Mouse (Mus musculus) thymus, adult 2 months (tissue): Measurements from ENCODE around the gene Arf4. TPM values are rescaled to one million over a fixed set of nuclear protein-coding genes. Genes with fewer than 3 reads are reported as not detected.
A peak's percentile ranks its signal among the peaks of the same experiment; 100 is the strongest.

Experiments used
- DNase-seq: peaks from one replicate; pipeline ENCODE4 v3.0.0; 2021
- H3K27ac ChIP-seq: fragments of 200-500 bp; 2 replicates; pipeline ENCODE4 v1.5.1; 2012; ENCODE audit warnings: low read length, control low read depth; ENCODE audit not compliant: control insufficient read depth, insufficient read depth
- H3K27me3 ChIP-seq: fragments of 200-500 bp; 2 replicates; pipeline ENCODE4 v1.6.1; 2012; ENCODE audit warnings: mild to moderate bottlenecking, low read length, moderate library complexity, mixed read lengths; ENCODE audit not compliant: control insufficient read depth, insufficient read depth
- H3K36me3 ChIP-seq: fragments of 200-500 bp; 2 replicates; pipeline ENCODE4 v1.6.1; 2012; ENCODE audit warnings: mild to moderate bottlenecking, low read length, moderate library complexity; ENCODE audit not compliant: control insufficient read depth, insufficient read depth
- H3K4me1 ChIP-seq: fragments of 200-500 bp; replicated peaks from 2 replicates; pipeline ENCODE4 v1.6.1; 2012; ENCODE audit warnings: low read length; ENCODE audit not compliant: control insufficient read depth, insufficient read depth
- H3K4me3 ChIP-seq: fragments of 200-500 bp; 2 replicates; pipeline ENCODE4 v1.5.1; 2012; ENCODE audit warnings: mild to moderate bottlenecking, low read length, control low read depth, moderate library complexity; ENCODE audit not compliant: control insufficient read depth, insufficient read depth
- CTCF ChIP-seq: fragments of 200-500 bp; IDR thresholded peaks from 2 replicates; pipeline ENCODE4 v1.5.1; 2012; ENCODE audit warnings: mild to moderate bottlenecking, control low read depth, low read length, moderate library complexity, borderline replicate concordance; ENCODE audit not compliant: control insufficient read depth, poor library complexity, insufficient read depth; ENCODE audit errors: extremely low read depth
- POLR2A ChIP-seq: fragments of 200-500 bp; IDR thresholded peaks from 2 replicates; pipeline ENCODE4 v1.6.1; 2012; ENCODE audit warnings: mild to moderate bottlenecking, low read length, control low read depth, moderate library complexity; ENCODE audit not compliant: control insufficient read depth, poor library complexity, insufficient read depth; ENCODE audit errors: extremely low read depth
- WGBS: fragments of 180-500 bp; shearing (Covaris S2); methylation state at CpG from one replicate; pipeline ENCODE4 v1.1.7; 2018; 5-methylcytosine and 5-hydroxymethylcytosine counted together
- polyA plus RNA-seq: library from polyadenylated mRNA; depleted of rRNA; stranded (reverse); fragments of >200 nt; gene quantifications from 2 replicates; pipeline ENCODE4 v1.2.3, GENCODE M21; 2012

Gene Arf4
- polyA plus RNA-seq, 1 experiment = 134 TPM

DNA sequence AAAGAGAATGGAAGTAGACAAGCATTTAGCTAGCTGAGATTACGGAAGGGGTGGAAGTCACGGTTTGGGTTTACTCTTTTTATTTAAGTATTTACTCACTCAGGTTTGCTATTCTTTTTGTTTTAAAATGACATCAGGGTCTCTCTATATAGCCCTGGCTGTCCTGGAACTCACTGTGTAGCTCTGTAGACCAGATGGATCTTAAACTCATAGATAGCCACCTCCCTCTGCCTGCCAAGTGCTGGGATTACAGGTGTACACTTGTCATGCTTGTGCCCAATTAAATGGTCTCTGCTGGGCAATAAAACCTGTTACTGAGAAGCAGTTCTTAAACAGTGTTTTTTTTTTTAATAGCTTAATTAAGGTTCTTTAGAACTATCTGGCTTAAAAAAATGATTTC is 2.1 kb downstream of the Arf4 start:
- WGBS = 53% methylated on average over 2 of the region's 2 CpGs
- H3K27ac ChIP-seq = no peak overlapping the region
- no peak overlapping the region for H3K4me3 ChIP-seq
- peaks cover 3% of the 10 kb centered on the region; the same call in 1 of the 2 replicates for H3K4me1 ChIP-seq
- H3K27me3 ChIP-seq = no peaks in the 10 kb centered on the region
- no peaks in the 10 kb centered on the region for H3K36me3 ChIP-seq
- DNase-seq = no peak
- no peak for TF ChIP-seq POLR2A
- no peak for TF ChIP-seq CTCF

DNA sequence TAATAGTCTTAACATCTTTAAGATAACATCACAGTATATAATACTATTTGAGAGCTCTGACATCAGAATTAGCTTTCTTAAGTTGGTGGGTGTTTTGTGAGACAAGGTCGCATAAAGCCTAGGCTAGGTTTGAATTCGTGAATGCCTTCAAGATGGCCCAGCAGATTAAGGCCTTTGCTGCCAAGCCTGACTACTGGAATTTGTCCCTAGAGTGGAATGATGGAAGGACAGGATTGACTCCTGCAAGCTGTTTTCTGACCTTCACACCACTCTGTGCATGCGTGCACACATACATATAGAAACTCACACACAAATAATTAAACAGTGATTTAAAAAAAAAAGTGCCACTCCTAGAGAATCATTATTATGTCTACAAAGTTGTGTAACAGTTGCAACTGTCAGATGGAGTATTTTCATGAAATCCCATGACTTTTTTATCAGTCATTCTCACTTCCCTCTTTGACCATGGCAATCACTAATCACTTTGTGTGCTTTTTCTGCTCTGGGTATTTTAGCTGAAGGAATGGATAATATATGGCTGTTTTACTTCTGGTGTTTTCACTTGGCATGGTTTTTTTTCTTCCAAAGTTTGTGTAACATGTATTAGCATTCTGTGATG is 5.2 kb downstream of the Arf4 start:
- H3K36me3 ChIP-seq = peaks cover 12% of the 10 kb centered on the region
- H3K27ac ChIP-seq = no peak overlapping the region
- no peaks in the 10 kb centered on the region for H3K27me3 ChIP-seq
- H3K4me1 ChIP-seq = no peaks in the 10 kb centered on the region; the same call in 1 of the 2 replicates
- WGBS = 87% methylated on average over 3 of the region's 3 CpGs
- H3K4me3 ChIP-seq = no peak overlapping the region
- no peak for DNase-seq
- TF ChIP-seq POLR2A (no peak), CTCF (no peak)

DNA sequence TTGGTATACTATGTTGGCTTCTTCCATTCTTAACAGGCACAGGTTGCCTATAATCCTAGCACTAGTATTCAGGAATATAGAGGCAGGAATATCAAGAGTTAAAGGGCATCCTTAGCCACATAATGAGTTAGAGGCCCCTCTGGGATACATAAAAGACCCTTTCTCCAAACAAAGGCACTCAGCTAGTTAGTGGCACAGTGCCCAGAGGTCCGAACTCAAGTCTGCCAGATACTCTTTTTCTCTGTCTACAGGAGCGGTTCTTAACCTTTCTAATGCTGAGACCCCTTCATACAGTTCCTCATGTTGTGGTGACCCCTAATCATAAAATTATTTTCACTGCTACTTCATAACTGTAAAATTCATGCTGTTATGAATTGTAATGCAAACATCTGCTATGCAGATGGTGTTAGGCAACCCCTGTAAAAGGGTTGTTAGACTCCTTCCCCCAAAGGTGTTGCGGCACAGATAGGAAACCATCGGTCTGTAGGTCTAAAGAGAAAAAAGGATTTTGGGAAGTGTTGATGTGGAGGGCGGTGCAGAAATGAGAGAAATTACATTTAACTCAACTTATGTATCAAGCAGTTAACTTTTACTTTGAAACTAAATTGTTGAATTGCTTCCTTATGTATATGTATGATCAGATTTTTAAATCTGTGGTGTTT is 8.2 kb downstream of the Arf4 start:
- Histone ChIP-seq H3K4me3 (no peak overlapping the region), H3K36me3 (peaks cover 23% of the 10 kb centered on the region), H3K27ac (no peak overlapping the region), H3K4me1 (no peaks in the 10 kb centered on the region), H3K27me3 (no peaks in the 10 kb centered on the region)
- TF ChIP-seq POLR2A (no peak), CTCF (no peak)
- DNase-seq = no peak
- 92% methylated on average over 5 of the region's 5 CpGs for whole genome bisulfite sequencing

DNA sequence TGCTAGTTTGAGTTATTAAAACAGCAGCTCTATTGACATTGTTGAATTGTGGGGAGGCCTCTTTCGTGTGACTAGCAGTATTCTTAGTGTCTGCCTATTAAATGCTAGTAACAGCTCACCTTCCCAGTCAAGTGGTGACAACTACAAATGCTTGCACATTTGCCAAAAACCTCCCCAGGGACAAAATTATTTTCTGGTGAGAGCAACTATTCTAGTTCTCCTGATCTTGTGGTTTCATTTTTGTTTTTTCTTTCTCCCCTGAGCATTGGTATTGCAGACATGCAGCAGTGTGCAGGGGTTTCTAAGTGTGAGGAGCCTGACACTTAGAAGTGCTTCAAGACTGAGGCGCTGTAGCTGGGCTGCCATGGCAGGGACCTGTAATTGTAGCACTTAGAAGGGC is 9.9 kb downstream of the Arf4 start:
- Histone ChIP-seq H3K27ac (no peak overlapping the region), H3K27me3 (no peaks in the 10 kb centered on the region), H3K4me3 (no peak overlapping the region), H3K4me1 (no peaks in the 10 kb centered on the region), H3K36me3 (peaks cover 31% of the 10 kb centered on the region)
- TF ChIP-seq POLR2A = no peak
- no peak for TF ChIP-seq CTCF
- 94% methylated on average over 2 of the region's 2 CpGs for WGBS
- DNase-seq = no peak

DNA sequence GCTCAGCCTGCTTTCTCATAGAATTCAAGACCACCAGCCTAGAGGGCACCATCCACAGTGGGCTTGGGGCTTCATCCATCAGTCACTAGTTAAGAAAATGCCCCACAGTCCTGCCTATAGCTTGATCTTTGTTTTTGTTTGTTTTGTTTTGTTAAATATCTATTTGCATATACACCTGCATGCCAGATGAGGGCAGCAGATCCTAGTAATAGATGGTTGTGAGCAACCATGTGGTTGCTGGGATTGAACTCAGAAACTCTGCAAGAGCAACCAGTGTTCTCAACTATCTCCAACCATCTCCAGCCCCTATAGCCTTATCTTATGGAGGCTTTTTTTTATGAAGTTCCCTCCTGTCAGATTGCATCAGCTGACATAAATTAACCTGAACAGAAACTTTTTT is 14.0 kb downstream of the Arf4 start:
- Histone ChIP-seq H3K4me1 (no peaks in the 10 kb centered on the region), H3K4me3 (no peak overlapping the region), H3K27ac (no peak overlapping the region), H3K36me3 (peaks cover 50% of the 10 kb centered on the region), H3K27me3 (no peaks in the 10 kb centered on the region)
- TF ChIP-seq POLR2A = no peak
- no peak for TF ChIP-seq CTCF
- peak; percentile 23 for DNase-seq

DNA sequence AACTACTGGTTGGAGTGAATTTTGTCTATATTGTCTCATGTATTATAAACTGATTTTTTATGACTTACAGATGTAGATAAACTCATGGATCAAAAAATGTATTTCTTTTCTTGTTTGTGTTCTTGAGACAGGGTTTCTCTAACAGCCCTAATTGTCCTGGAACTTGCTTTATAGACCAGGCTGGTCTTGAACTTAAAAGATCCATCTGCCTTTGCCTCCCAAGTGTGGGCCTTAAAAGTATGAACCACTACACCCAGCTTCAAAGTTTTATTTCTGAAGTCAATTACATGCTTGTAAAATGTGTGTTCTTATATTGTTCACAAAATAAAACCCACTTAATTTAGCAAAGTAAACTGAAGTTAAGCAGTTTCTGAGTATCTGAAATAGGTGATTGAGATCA is 20.3 kb downstream of the Arf4 start:
- Histone ChIP-seq H3K27me3 (no peaks in the 10 kb centered on the region), H3K36me3 (peaks cover 40% of the 10 kb centered on the region), H3K4me1 (no peaks in the 10 kb centered on the region), H3K4me3 (no peak overlapping the region), H3K27ac (no peak overlapping the region)
- no peak for DNase-seq
- TF ChIP-seq CTCF = no peak
- no peak for TF ChIP-seq POLR2A
